Mouse (Mus musculus) T-helper 17 cell (primary cell): Measurements from ENCODE around the gene Fam43a.

Experiments used
- in situ Hi-C, 2 experiments: fragments of 300-600 bp; cut with MboI, MseI; formaldehyde crosslinking; loops; 1 replicate in 1 of 2; 2 replicates in 1 of 2; pipeline ENCODE4 v1.15.1; 2025; ENCODE audit warnings: high pct_unique_total_duplicates in 2 of 2

Fam43a gene

GRCm38 (mm10) chr16:30595356-30595755 is 4.2 kb upstream of the Fam43a start:
- in situ Hi-C loops, result loop anchor here in 1 of 2 experiments (5.0 to 10.0 kb wide), 3 partner anchors 77 to 392 kb away; no protein-coding TSS in a partner anchor

- in situ Hi-C loops, result loop anchor here in 1 of 2 experiments (5.0 to 10.0 kb wide), 3 partner anchors 76 to 391 kb away; no protein-coding TSS in a partner anchor
Measured at GRCm38 (mm10) chr16:30595835-30596557, 3.5 kb upstream of the Fam43a start.

GRCm38 (mm10) chr16:30596959-30597681 is 2.4 kb upstream of the Fam43a start:
- in situ Hi-C loops, result loop anchor here in 1 of 2 experiments (5.0 to 10.0 kb wide), 3 partner anchors 75 to 390 kb away; no protein-coding TSS in a partner anchor

GRCm38 (mm10) chr16:30600431-30601045 is 1.0 kb downstream of the Fam43a start:
- in situ Hi-C loops, result loop anchor here (5.0 kb wide), 3 partner anchors 52 to 752 kb away; no protein-coding TSS in a partner anchor

- in situ Hi-C loops, result loop anchor here (5.0 kb wide), 3 partner anchors 51 to 751 kb away; no protein-coding TSS in a partner anchor
Measured at GRCm38 (mm10) chr16:30601046-30601832, 1.7 kb downstream of the Fam43a start.

GRCm38 (mm10) chr16:30601946-30602345 is 2.4 kb downstream of the Fam43a start:
- in situ Hi-C loops, result loop anchor here (5.0 kb wide), 3 partner anchors 50 to 750 kb away; no protein-coding TSS in a partner anchor

- in situ Hi-C loops, result loop anchor here (5.0 kb wide), 3 partner anchors 49 to 749 kb away; no protein-coding TSS in a partner anchor
Measured at GRCm38 (mm10) chr16:30602684-30603530, 3.4 kb downstream of the Fam43a start.

- in situ Hi-C loops, result loop anchor here (5.0 kb wide), 3 partner anchors 49 to 749 kb away; no protein-coding TSS in a partner anchor
Measured at GRCm38 (mm10) chr16:30603531-30603842, 4.0 kb downstream of the Fam43a start.

- in situ Hi-C loops, result loop anchor here (5.0 kb wide), 3 partner anchors 48 to 748 kb away; no protein-coding TSS in a partner anchor
Measured at GRCm38 (mm10) chr16:30604061-30604806, 4.7 kb downstream of the Fam43a start.

- in situ Hi-C loops, result loop anchor here (5.0 kb wide), 3 partner anchors 48 to 748 kb away; no protein-coding TSS in a partner anchor
Measured at GRCm38 (mm10) chr16:30604807-30605137, 5.2 kb downstream of the Fam43a start.

- in situ Hi-C loops, result no loop called here
Measured at GRCm38 (mm10) chr16:30605528-30605927, 6.0 kb downstream of the Fam43a start.

- in situ Hi-C loops, result no loop called here
Measured at GRCm38 (mm10) chr16:30607868-30608267, 8.3 kb downstream of the Fam43a start.

GRCm38 (mm10) chr16:30611331-30611730 is 11.8 kb downstream of the Fam43a start:
- in situ Hi-C loops, result loop anchor here in 1 of 2 experiments (10.0 kb wide), 2 partner anchors 273 to 817 kb away; no protein-coding TSS in a partner anchor

GRCm38 (mm10) chr16:30613122-30613521 is 13.6 kb downstream of the Fam43a start:
- in situ Hi-C loops, result loop anchor here in 1 of 2 experiments (10.0 kb wide), 2 partner anchors 272 to 818 kb away; no protein-coding TSS in a partner anchor

GRCm38 (mm10) chr16:30614122-30614521 is 14.6 kb downstream of the Fam43a start:
- in situ Hi-C loops, result loop anchor here in 1 of 2 experiments (10.0 kb wide), 2 partner anchors 271 to 819 kb away; no protein-coding TSS in a partner anchor

GRCm38 (mm10) chr16:30614705-30615317 is 15.3 kb downstream of the Fam43a start:
- in situ Hi-C loops, result loop anchor here in 1 of 2 experiments (10.0 kb wide), 2 partner anchors 270 to 820 kb away; no protein-coding TSS in a partner anchor

- in situ Hi-C loops, result loop anchor here in 1 of 2 experiments (10.0 kb wide), 2 partner anchors 269 to 821 kb away; no protein-coding TSS in a partner anchor
Measured at GRCm38 (mm10) chr16:30616281-30616680, 16.8 kb downstream of the Fam43a start.

GRCm38 (mm10) chr16:30623645-30624044 is 24.1 kb downstream of the Fam43a start:
- in situ Hi-C loops, result no loop called here
